Mouse (Mus musculus) left cerebral cortex, adult 6 months (tissue): ENCODE results near the gene Mocs1. TPM values are rescaled to one million over a fixed set of nuclear protein-coding genes. Genes with fewer than 3 reads are reported as not detected.

Source experiments
- long read RNA-seq, 2 experiments: library from polyadenylated mRNA; unstranded; transcript quantifications; one replicate each; pipeline ENCODE4 v2.0.0; 2019 to 2020
- polyA plus RNA-seq: library from polyadenylated mRNA; unstranded; fragments of <200 nt; fragmentation: Nextera tagmentation; gene quantifications from 2 replicates; pipeline ENCODE4 v1.2.3, GENCODE M21; 2021

Mocs1 gene
- polyA plus RNA-seq = 3.7 and 4.9 TPM in 2 replicates
- long read RNA-seq, experiment 1, transcript Mocs1-201 (11 exons, 2,646 nt) = major isoform, 5 of 15 reads
- long read RNA-seq, experiment 1, partial matches to known transcripts = 3 of 15 reads
- long read RNA-seq, experiment 1, other reads (novel, unspliced or antisense) = 5 of 15 reads
- long read RNA-seq, experiment 2, partial matches to known transcripts = 1 of 6 reads
- long read RNA-seq, experiment 2, other reads (novel, unspliced or antisense) = 3 of 6 reads

GRCm38 (mm10) chr17:49428239-49428688 is at the start of gene Mocs1:
Gene Mocs1 (plus strand): TSS chr17:49428362.

Other genes starting within 250 kb of the Mocs1 start
- 3.1 and 5.9 TPM in 2 replicates for gene Daam2, start 136.0 kb downstream of the Mocs1 start, polyA plus RNA-seq
- gene Kif6, start 186.8 kb downstream of the Mocs1 start, polyA plus RNA-seq = 1.1 TPM in 2 replicates